Mouse (Mus musculus): ENCODE results near the gene Styxl1. TPM values are rescaled to one million over a fixed set of nuclear protein-coding genes. Genes with fewer than 3 reads are reported as not detected.

Gene Styxl1
- polyA plus RNA-seq, 2 experiments = 0.08 to 0.15 TPM

DNA sequence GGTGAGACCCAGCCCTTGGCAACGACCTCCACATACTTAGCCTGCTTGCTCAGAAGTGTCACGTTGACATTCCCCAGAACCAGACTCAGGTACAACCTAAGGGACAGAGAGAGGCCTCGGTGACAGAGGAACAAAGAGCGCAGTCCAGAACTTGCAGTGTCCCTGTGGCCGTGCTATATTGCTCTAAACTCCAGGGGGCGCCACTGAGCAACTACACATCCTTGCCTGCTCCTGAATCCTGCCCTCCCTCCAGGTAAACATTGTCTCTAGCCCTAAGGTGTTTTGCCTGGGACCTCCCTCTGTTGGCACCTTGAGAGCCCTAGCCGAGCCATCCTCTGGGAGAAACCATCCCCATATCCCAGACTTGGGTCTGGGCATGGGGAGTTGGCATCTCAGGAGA, 41.0 kb downstream of the Styxl1 start:
- no peaks in the 10 kb centered on the region for H3K27me3 ChIP-seq (ENCODE audit: control insufficient read depth, insufficient read depth, low read length)
- H3K27ac ChIP-seq (replicated peaks; ENCODE audit: low read depth, low read length) = no peak overlapping the region
- DNase-seq (ENCODE audit: low spot score) (no peak), ATAC-seq (ENCODE audit: low FRiP score, low read depth) (no peak)
- H3K36me3 ChIP-seq (ENCODE audit: control insufficient read depth, insufficient read depth, low read length) = peaks cover 57% of the 10 kb centered on the region
- no peak overlapping the region for H3K4me2 ChIP-seq (replicated peaks; ENCODE audit: low read depth, low read length, severe bottlenecking)
- no peaks in the 10 kb centered on the region for H3K4me1 ChIP-seq (ENCODE audit: control insufficient read depth, insufficient read depth, low read length)
- H3K9me3 ChIP-seq (ENCODE audit: control insufficient read depth, low read length) = no peaks in the 10 kb centered on the region
- no peak overlapping the region for H3K9ac ChIP-seq (ENCODE audit: low read depth, low read length, severe bottlenecking)
- H3K4me3 ChIP-seq (replicated peaks; ENCODE audit: low read length) = no peak overlapping the region
- no peak for TF ChIP-seq POLR2A (IDR thresholded peaks at IDR 0.05; ENCODE audit: borderline replicate concordance, extremely low read depth, insufficient read depth, insufficient read length)
- 77% methylated on average over 7 of the region's 7 CpGs for WGBS

DNA sequence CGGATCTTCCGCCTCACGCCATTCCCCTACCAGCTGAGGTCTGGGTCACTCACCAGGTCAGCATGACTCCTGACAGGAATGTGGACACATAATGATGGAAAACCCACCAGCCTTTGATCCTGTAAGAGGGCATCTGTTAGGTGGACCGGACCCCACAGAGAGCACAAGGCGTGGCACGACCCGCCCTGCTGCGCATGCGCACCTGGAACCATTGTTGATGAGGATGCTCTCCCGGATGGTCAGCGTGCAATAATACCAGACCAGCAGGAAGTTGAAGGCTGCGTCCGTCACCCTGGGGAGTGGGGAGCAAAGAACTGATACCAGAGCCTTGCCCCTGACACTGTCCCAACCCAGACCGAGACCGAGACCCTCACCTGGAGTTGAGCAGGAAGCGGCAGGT, 41.6 kb downstream of the Styxl1 start:
- H3K36me3 ChIP-seq (ENCODE audit: control insufficient read depth, insufficient read depth, low read length) = peaks cover 63% of the 10 kb centered on the region
- DNase-seq (ENCODE audit: low spot score) (no peak), ATAC-seq (ENCODE audit: low FRiP score, low read depth) (no peak)
- no peak for TF ChIP-seq POLR2A (IDR thresholded peaks at IDR 0.05; ENCODE audit: borderline replicate concordance, extremely low read depth, insufficient read depth, insufficient read length)
- no peaks in the 10 kb centered on the region for H3K9me3 ChIP-seq (ENCODE audit: control insufficient read depth, low read length)
- H3K4me1 ChIP-seq (ENCODE audit: control insufficient read depth, insufficient read depth, low read length) = no peaks in the 10 kb centered on the region
- whole genome bisulfite sequencing = 90% methylated on average over 16 of the region's 16 CpGs
- H3K27me3 ChIP-seq (ENCODE audit: control insufficient read depth, insufficient read depth, low read length) = no peaks in the 10 kb centered on the region
- H3K9ac ChIP-seq (ENCODE audit: low read depth, low read length, severe bottlenecking) = no peak overlapping the region
- H3K4me3 ChIP-seq (replicated peaks; ENCODE audit: low read length) = no peak overlapping the region
- no peak overlapping the region for H3K27ac ChIP-seq (replicated peaks; ENCODE audit: low read depth, low read length)
- no peak overlapping the region for H3K4me2 ChIP-seq (replicated peaks; ENCODE audit: low read depth, low read length, severe bottlenecking)

DNA sequence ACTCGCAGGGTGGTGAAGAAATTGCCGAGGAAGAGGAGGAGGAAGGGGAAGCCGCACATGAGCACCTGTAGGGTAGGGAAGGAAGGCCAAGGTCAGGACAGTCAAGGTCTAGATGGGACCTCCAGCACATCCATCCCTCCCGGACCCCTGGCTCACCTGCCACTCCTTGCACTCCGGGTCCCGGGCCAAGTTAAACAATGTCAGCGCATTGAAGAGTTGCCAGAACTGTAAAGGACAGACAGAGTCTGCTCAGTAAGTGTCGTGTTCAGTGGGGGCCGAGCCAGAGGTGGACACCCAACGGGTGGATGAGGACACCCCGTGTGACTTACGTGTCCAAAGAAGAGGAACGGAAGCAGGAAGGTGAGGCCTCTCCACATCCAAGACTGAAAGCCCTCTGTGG, 42.4 kb downstream of the Styxl1 start:
- no peak overlapping the region for H3K27ac ChIP-seq (replicated peaks; ENCODE audit: low read depth, low read length)
- DNase-seq (ENCODE audit: low spot score) = no peak
- no peak overlapping the region for H3K4me2 ChIP-seq (replicated peaks; ENCODE audit: low read depth, low read length, severe bottlenecking)
- H3K4me1 ChIP-seq (ENCODE audit: control insufficient read depth, insufficient read depth, low read length) = no peaks in the 10 kb centered on the region
- TF ChIP-seq POLR2A (IDR thresholded peaks at IDR 0.05; ENCODE audit: borderline replicate concordance, extremely low read depth, insufficient read depth, insufficient read length) = no peak
- no peak for ATAC-seq (ENCODE audit: low FRiP score, low read depth)
- no peaks in the 10 kb centered on the region for H3K9me3 ChIP-seq (ENCODE audit: control insufficient read depth, low read length)
- H3K27me3 ChIP-seq (ENCODE audit: control insufficient read depth, insufficient read depth, low read length) = no peaks in the 10 kb centered on the region
- H3K4me3 ChIP-seq (replicated peaks; ENCODE audit: low read length) = no peak overlapping the region
- H3K9ac ChIP-seq (ENCODE audit: low read depth, low read length, severe bottlenecking) = no peak overlapping the region
- H3K36me3 ChIP-seq (ENCODE audit: control insufficient read depth, insufficient read depth, low read length) = peaks cover 71% of the 10 kb centered on the region
- 88% methylated on average over 13 of the region's 13 CpGs for WGBS

DNA sequence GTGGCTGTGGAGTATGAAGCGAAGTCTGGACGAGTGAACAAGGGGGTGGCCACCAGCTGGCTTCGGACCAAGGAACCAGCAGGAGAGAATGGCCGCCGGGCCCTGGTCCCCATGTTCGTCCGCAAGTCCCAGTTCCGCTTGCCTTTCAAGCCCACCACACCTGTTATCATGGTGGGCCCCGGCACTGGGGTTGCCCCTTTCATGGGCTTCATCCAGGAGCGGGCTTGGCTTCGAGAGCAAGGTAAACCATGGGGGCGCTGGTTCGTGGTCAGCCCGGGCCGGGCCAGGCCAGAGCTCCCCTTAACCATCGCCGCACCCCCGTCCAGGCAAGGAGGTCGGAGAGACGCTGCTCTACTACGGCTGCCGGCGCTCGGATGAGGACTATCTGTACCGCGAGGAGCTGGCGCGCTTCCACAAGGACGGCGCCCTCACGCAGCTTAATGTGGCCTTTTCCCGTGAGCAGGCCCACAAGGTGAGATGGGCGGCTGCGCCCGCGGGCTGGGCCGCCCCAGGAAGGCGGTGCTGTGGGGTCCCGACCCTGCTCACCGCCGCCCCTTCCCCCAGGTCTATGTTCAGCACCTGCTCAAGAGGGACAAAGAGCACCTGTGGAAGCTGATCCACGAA, 44.0 kb downstream of the Styxl1 start:
- no peak for TF ChIP-seq POLR2A (IDR thresholded peaks at IDR 0.05; ENCODE audit: borderline replicate concordance, extremely low read depth, insufficient read depth, insufficient read length)
- Histone ChIP-seq H3K4me3 (replicated peaks; ENCODE audit: low read length) (no peak overlapping the region), H3K9ac (ENCODE audit: low read depth, low read length, severe bottlenecking) (no peak overlapping the region), H3K36me3 (ENCODE audit: control insufficient read depth, insufficient read depth, low read length) (peaks cover 86% of the 10 kb centered on the region), H3K27ac (replicated peaks; ENCODE audit: low read depth, low read length) (no peak overlapping the region), H3K9me3 (ENCODE audit: control insufficient read depth, low read length) (no peaks in the 10 kb centered on the region), H3K4me1 (ENCODE audit: control insufficient read depth, insufficient read depth, low read length) (no peaks in the 10 kb centered on the region), H3K4me2 (replicated peaks; ENCODE audit: low read depth, low read length, severe bottlenecking) (no peak overlapping the region), H3K27me3 (ENCODE audit: control insufficient read depth, insufficient read depth, low read length) (no peaks in the 10 kb centered on the region)
- WGBS = 88% methylated on average over 36 of the region's 42 CpGs
- DNase-seq (ENCODE audit: low spot score) (no peak), ATAC-seq (ENCODE audit: low FRiP score, low read depth) (no peak)

DNA sequence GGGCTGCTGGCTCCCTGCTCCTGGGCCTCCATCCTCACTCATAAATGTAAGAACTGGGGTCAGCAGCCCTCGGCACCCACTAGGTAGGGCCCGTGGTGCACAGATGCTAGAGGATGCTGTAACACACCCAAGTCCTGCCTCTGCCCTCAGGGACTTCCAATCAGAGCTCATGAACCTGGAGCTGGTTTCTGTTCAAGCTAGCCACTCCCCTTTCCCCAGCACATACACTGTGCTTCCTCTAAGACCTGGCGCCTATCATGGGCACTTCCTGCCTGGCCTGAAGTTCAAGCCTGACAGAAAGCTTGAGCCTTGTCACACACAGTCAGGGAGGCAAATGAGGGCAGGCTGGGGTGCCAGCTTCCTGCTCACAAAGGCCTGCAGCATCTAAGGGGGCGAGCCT, 45.1 kb downstream of the Styxl1 start:
- 86% methylated on average over 4 of the region's 4 CpGs for WGBS

More for the DNA sequence above, 45.1 kb downstream of the Styxl1 start:
- DNase-seq (ENCODE audit: low spot score) (no peak), ATAC-seq (ENCODE audit: low FRiP score, low read depth) (no peak)
- Histone ChIP-seq H3K4me3 (replicated peaks; ENCODE audit: low read length) (no peak overlapping the region), H3K27me3 (ENCODE audit: control insufficient read depth, insufficient read depth, low read length) (no peaks in the 10 kb centered on the region), H3K36me3 (ENCODE audit: control insufficient read depth, insufficient read depth, low read length) (peaks cover 90% of the 10 kb centered on the region), H3K4me2 (replicated peaks; ENCODE audit: low read depth, low read length, severe bottlenecking) (no peak overlapping the region), H3K27ac (replicated peaks; ENCODE audit: low read depth, low read length) (no peak overlapping the region), H3K4me1 (ENCODE audit: control insufficient read depth, insufficient read depth, low read length) (no peaks in the 10 kb centered on the region), H3K9ac (ENCODE audit: low read depth, low read length, severe bottlenecking) (no peak overlapping the region), H3K9me3 (ENCODE audit: control insufficient read depth, low read length) (no peaks in the 10 kb centered on the region)
- TF ChIP-seq POLR2A (IDR thresholded peaks at IDR 0.05; ENCODE audit: borderline replicate concordance, extremely low read depth, insufficient read depth, insufficient read length) = no peak
